Mouse (Mus musculus) mouse embryonic stem cell (cell line): ENCODE measurements at regions not wholly inside any gene's neighbourhood (a gene's known extent, or its start where the extent isn't known, plus 50 kb on each side); places are given as distances from the start of the nearest gene placed in this dataset.

ENCODE experiments used
- in situ Hi-C, 2 experiments: fragments of 300-500 bp; cut with MboI; formaldehyde crosslinking; loops; 1 replicate in 1 of 2; 3 replicates in 1 of 2; pipeline ENCODE4 v1.14.3; 2019 to 2020; ENCODE audit warnings: low sequenced_read_pairs in 2 of 2, low pct_unique_long_range_greater_than_20kb in 1 of 2, mixed read lengths in 1 of 2; ENCODE audit not compliant: unreplicated experiment in 1 of 2

- in situ Hi-C loops: no loop called here
Observed at GRCm38 (mm10) chr8:89615863-89616558, 572.0 kb upstream of the Sall1 start.

GRCm38 (mm10) chr8:89609074-89609473 lies 565.1 kb upstream of the Sall1 start:
- in situ Hi-C loops: no loop called here

- in situ Hi-C loops: no loop called here
Observed at GRCm38 (mm10) chr8:89605905-89606468, 562.0 kb upstream of the Sall1 start.

DNA sequence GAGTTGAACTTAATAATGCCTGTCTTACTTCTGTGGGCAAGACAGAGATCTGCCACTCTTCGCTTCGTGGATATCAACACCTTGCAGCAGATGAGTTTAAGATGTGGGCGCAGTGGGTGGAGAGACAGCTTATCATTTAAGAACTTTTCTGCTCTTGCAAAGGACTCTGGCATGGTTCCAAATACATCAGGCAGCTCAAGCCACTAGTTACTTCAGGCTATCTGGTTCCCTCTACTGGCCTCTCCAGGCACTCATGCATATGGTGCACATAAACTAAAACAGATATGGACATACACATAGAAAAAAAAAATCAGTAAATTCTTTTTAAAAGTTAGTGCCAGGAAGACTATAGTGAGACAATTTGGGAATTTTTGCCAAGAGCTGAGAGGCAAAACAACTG lies 560.5 kb upstream of the Sall1 start:
- in situ Hi-C loops: no loop called here

GRCm38 (mm10) chr8:89596380-89596779 lies 552.4 kb upstream of the Sall1 start:
- in situ Hi-C loops: no loop called here

GRCm38 (mm10) chr8:89583091-89583490 lies 539.1 kb upstream of the Sall1 start:
- in situ Hi-C loops: no loop called here

GRCm38 (mm10) chr8:89582566-89582965 lies 538.6 kb upstream of the Sall1 start:
- in situ Hi-C loops: no loop called here

DNA sequence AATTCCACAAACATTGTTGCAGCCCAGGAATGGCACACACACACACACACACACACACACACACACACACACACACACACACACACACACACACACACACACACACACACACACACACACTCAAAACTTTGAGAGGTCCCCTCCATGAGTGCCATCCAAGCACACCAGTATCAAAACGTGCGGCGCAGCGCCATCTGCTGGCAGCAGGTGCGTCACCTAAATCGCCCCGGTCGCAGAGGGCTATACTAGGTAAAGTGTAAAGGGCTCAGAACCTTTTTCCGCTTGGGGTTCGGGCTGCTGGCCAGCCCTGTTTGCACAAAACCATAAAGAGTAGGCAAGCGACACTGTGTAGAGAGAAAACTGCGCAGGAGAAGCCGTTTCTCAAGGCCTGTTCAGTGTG lies 527.9 kb upstream of the Sall1 start:
- in situ Hi-C loops: no loop called here

GRCm38 (mm10) chr8:89570639-89571325 lies 526.8 kb upstream of the Sall1 start:
- in situ Hi-C loops: no loop called here

- in situ Hi-C loops: no loop called here
Observed at GRCm38 (mm10) chr8:89569406-89569805, 525.4 kb upstream of the Sall1 start.

- in situ Hi-C loops: no loop called here
Observed at GRCm38 (mm10) chr8:89568641-89569040, 524.7 kb upstream of the Sall1 start.

DNA sequence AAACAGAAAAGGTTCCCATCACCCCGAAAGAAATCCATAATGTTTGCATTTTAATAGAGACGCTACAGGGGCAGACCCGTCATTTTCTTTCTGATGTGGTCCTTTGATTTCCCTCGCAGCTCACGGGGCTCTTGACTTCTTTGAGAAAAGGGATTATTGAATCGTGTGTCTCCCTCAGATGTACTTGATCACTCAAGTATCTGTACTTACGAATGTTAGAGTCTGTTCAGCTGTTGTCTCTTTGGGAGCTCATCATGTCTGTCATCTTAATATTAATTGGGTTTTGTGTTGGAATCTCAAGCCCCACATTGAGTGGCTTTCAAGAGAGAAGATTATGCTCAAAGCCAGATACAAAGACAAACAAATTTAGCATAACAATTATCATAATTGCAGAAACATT lies 523.0 kb upstream of the Sall1 start:
- in situ Hi-C loops: no loop called here

GRCm38 (mm10) chr8:89566461-89566860 lies 522.5 kb upstream of the Sall1 start:
- in situ Hi-C loops: no loop called here

DNA sequence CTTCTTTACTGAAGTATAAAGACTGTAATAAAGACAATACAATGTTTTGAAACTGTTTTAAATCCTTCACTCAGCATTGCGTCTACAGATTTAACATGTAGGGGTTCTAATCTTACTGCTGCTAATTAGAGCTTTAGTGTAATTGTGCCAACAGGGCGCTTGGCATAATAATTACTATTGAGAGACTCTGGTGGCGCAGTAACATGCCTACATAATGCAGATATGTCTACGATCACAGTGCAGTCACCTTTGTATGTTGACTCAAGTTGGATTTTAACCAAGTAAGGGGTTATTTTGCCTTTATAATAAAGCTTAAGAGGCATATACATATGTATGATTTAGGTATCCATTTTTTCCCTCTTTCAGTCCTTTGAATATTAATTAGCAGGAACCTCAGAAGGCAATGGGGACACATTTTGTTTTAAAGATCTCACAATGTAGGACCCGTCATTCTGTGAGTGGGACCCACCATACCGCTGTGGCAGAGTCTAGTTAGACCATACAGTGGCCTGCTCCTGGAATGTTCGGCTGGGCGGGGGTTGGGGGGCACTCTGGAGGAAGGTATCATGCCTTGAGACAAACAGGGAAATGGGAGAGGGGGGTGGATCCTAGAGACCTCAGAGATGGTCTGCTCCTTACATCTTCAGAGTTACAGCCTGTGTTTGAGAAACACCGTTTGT lies 521.3 kb upstream of the Sall1 start:
- in situ Hi-C loops: no loop called here

DNA sequence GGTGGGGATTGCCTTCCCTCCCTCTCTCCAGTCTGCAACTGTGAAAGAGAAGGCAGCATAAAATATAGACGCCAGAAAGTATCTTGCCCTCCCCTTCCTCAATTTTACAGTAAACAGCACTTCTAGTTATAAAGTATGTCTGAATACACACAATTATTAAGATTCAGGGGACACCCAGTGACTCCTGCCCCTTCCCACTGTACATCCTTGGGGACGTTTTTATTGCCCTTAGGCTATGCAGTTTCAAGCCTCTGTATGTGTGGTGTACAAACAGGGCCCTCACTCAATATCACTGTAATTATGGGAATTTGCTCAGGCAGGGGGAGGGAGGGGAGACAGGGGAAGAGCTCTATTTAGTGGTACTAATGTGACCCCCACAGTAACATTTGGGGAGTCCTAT lies 519.6 kb upstream of the Sall1 start:
- in situ Hi-C loops: no loop called here

- in situ Hi-C loops: no loop called here
Observed at GRCm38 (mm10) chr8:89562597-89562996, 518.6 kb upstream of the Sall1 start.

DNA sequence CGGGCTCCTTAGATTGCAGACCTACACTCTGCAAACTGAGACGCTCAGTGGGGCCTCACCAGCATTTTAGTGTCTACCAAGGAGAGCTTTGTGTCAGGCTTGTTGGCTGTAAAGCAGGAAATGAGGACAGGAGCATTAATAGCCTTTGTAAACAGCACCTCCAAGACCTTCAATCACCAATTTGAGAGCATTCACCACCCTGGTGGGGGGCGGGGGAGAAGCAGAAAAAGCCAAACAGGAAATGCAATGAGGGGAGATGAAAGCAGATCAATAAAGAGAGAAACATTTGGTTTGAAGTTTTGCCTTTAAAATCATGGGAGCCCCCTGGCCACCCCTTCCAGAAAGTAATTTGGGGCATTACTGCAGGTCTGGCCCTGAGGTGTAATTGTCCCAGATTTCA lies 497.3 kb upstream of the Sall1 start:
- in situ Hi-C loops: no loop called here

- in situ Hi-C loops: no loop called here
Observed at GRCm38 (mm10) chr8:89534605-89535004, 490.6 kb upstream of the Sall1 start.

DNA sequence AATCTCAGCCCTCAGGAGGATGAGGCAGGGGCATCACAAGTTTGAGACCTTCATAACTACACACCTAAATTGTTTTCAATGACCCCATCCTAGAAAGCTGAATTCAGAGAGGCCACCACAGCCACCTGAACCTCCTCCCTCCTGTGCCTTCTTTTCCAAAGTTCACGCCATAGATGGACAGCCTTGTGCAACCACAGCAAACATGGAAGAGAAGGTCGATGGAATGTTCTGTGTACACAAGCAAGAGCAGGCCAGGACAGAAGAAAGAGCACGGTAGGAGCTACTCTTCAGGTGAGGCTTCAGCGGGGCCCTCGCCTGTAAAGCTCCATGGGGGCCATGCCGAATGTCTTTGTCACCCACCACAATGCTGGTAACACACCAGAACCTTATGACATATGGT lies 481.1 kb upstream of the Sall1 start:
- in situ Hi-C loops: no loop called here
